Mouse (Mus musculus) forebrain, embryonic 16.5 days (tissue): ENCODE measurements at regions not wholly inside any gene's neighbourhood (a gene's known extent, or its start where the extent isn't known, plus 50 kb on each side); places are given as distances from the start of the nearest gene placed in this dataset.

ENCODE experiments used
- ATAC-seq: fragments of 200-750 bp; cut with Nextera tagmentation; 2 replicates; pipeline ENCODE4 v1.8.0; 2017; ENCODE audit warnings: mild to moderate bottlenecking, moderate library complexity
- H3K27ac ChIP-seq: fragments of 300-500 bp; sonication (generic); 2 replicates; pipeline ENCODE4 v1.5.1; 2014; ENCODE audit warnings: low read length, control low read depth
- H3K27me3 ChIP-seq: fragments of 300-500 bp; sonication (generic); replicated peaks from 2 replicates; pipeline ENCODE4 v1.6.1; 2014; ENCODE audit warnings: low read length; ENCODE audit not compliant: control insufficient read depth, insufficient read depth
- H3K36me3 ChIP-seq: fragments of 300-500 bp; sonication (generic); 2 replicates; pipeline ENCODE4 v1.6.1; 2014; ENCODE audit not compliant: control insufficient read depth, insufficient read depth
- H3K4me1 ChIP-seq: fragments of 300-500 bp; sonication (generic); replicated peaks from 2 replicates; pipeline ENCODE4 v1.6.1; 2014; ENCODE audit warnings: low read length; ENCODE audit not compliant: control insufficient read depth, insufficient read depth
- H3K4me2 ChIP-seq: fragments of 300-500 bp; sonication (generic); 2 replicates; pipeline ENCODE4 v1.6.1; 2014; ENCODE audit warnings: mild to moderate bottlenecking, low read length, control low read depth
- H3K4me3 ChIP-seq: fragments of 300-500 bp; sonication (generic); replicated peaks from 2 replicates; pipeline ENCODE4 v1.5.1; 2014; ENCODE audit warnings: mild to moderate bottlenecking, low read length, control low read depth
- H3K9ac ChIP-seq: fragments of 300-500 bp; sonication (generic); replicated peaks from 2 replicates; pipeline ENCODE4 v1.6.1; 2014; ENCODE audit warnings: low read depth, low read length, control low read depth
- H3K9me3 ChIP-seq: fragments of 300-500 bp; sonication (generic); 2 replicates; pipeline ENCODE4 v1.6.1; 2016; ENCODE audit warnings: low read length; ENCODE audit not compliant: control insufficient read depth
- WGBS: fragments of 180-500 bp; shearing (Covaris S2); extraction: QIAGEN DNeasy Blood & Tissue Kit; methylation state at CpG from one replicate; pipeline ENCODE4 v1.1.7; 2014; 5-methylcytosine and 5-hydroxymethylcytosine counted together

DNA sequence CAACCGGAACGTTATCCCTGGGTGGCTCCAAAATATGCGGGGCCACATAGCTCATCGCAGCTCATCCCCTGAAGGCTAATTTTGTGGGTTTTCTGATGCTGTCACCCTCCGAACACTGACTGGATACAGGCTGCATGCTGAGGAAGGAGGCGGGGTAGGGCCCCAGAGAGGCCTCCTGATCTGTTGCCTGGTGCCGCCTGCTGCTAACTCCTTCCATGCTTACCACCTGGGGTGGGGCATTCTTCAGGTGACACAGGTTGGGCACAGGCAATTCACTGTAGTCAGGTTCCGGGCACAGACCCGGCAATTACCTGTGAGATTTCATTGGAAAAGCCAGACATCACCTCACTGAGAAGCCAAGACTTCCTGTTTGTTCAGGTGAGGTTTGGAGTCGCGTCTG lies 213.4 kb upstream of the Kazn start:
- Histone ChIP-seq H3K9ac (no peak overlapping the region), H3K27ac (no peak overlapping the region), H3K36me3 (no peaks in the 10 kb centered on the region), H3K4me2 (no peak overlapping the region), H3K9me3 (no peaks in the 10 kb centered on the region), H3K4me1 (peaks cover 29% of the 10 kb centered on the region), H3K4me3 (no peak overlapping the region), H3K27me3 (no peaks in the 10 kb centered on the region)
- 14% methylated on average over 11 of the region's 11 CpGs for WGBS
- no peak for ATAC-seq

DNA sequence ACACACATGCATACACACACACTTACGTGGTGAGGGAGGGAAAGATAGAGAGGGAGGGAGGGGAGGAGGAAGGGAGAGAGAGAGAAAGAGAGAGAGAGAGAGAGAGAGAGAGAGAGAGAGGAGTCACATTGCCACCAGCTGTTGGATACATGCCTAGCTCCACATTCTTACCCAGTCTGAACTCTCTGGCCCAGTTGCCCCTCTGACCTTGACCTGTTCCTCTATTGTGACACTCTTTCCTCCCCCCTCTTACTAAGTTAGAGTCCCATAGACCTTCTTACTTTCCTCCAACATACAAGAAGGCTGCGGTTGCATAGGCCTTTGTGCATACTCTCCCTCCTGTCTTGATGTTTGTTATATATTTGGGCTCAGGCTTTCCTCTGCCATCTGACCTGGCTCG lies 211.7 kb upstream of the Kazn start:
- peaks cover 31% of the 10 kb centered on the region for H3K4me1 ChIP-seq
- ATAC-seq: no peak
- no peaks in the 10 kb centered on the region for H3K9me3 ChIP-seq
- H3K4me3 ChIP-seq: no peak overlapping the region
- no peaks in the 10 kb centered on the region for H3K36me3 ChIP-seq
- no peak overlapping the region for H3K27ac ChIP-seq
- 57% methylated on average over 3 of the region's 3 CpGs for WGBS
- H3K9ac ChIP-seq: no peak overlapping the region
- H3K27me3 ChIP-seq: no peaks in the 10 kb centered on the region
- no peak overlapping the region for H3K4me2 ChIP-seq

DNA sequence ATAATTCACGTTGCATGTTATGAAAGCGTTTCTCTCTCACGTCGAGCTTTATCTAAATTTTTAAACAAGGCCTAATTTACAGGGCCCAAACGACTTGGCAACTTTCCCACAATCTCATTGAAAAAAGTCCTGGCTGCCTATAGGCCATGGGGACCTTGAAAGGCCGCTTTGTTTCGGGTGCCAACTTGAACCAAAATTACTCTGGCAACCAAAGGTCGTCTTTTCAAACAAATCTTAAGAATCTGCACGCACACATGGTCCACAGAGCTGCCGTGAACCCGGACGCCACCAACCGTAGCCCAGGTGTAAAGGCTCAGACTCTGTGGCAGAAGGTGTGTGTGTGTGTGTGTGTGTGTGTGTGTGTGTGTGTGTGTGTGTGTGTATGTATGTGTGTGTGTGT lies 210.5 kb upstream of the Kazn start:
- H3K27me3 ChIP-seq: no peaks in the 10 kb centered on the region
- no peak overlapping the region for H3K4me3 ChIP-seq
- peak overlapping the region; percentile 43 for H3K27ac ChIP-seq
- no peaks in the 10 kb centered on the region for H3K36me3 ChIP-seq
- peak; percentile 70 for ATAC-seq
- H3K9ac ChIP-seq: no peak overlapping the region
- H3K4me1 ChIP-seq: peaks cover 31% of the 10 kb centered on the region
- 8% methylated on average over 13 of the region's 13 CpGs for WGBS
- H3K9me3 ChIP-seq: no peaks in the 10 kb centered on the region
- no peak overlapping the region for H3K4me2 ChIP-seq

DNA sequence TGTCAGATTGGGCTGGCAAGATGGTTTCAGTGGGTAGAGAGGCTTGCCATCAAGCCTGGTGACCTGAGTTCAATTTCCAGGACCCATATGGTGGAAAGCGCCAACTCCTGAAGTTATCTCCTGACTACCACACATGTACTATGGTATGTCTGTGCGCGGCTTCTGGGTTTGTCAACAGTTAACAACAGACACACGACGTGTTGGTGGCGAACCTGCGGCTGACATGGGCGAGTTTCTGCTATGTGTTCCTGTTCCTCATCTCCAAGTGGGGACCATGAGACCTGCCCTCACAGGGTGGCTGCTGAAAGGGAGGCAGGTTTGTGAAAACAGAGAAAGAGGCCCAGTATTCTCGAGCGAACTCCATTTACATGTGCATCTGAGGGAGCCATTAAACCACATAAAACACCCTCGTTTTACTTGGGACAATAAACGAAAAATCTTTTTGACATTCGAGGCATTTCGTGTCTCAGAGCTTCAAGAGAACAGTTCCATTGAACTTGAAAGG lies 210.0 kb upstream of the Kazn start:
- no peak overlapping the region for H3K4me2 ChIP-seq
- H3K9me3 ChIP-seq: no peaks in the 10 kb centered on the region
- WGBS: 17% methylated on average over 14 of the region's 14 CpGs
- H3K36me3 ChIP-seq: no peaks in the 10 kb centered on the region
- no peak overlapping the region for H3K9ac ChIP-seq
- ATAC-seq: peak; percentile 57
- H3K27ac ChIP-seq: peak overlapping the region; percentile 43
- H3K27me3 ChIP-seq: no peaks in the 10 kb centered on the region
- peaks cover 31% of the 10 kb centered on the region for H3K4me1 ChIP-seq
- H3K4me3 ChIP-seq: no peak overlapping the region

GRCm38 (mm10) chr4:142447529-142447928 lies 208.3 kb upstream of the Kazn start:
- Histone ChIP-seq H3K4me1 (peaks cover 23% of the 10 kb centered on the region), H3K4me3 (no peak overlapping the region), H3K36me3 (no peaks in the 10 kb centered on the region), H3K9ac (no peak overlapping the region), H3K27ac (no peak overlapping the region), H3K9me3 (no peaks in the 10 kb centered on the region), H3K4me2 (no peak overlapping the region), H3K27me3 (no peaks in the 10 kb centered on the region)
- 44% methylated on average over 7 of the region's 7 CpGs for WGBS
- ATAC-seq: peak; percentile 34; the same call in 1 of the 2 replicates

GRCm38 (mm10) chr4:142441045-142441444 lies 201.8 kb upstream of the Kazn start:
- Histone ChIP-seq H3K27me3 (no peaks in the 10 kb centered on the region), H3K9me3 (no peaks in the 10 kb centered on the region)

DNA sequence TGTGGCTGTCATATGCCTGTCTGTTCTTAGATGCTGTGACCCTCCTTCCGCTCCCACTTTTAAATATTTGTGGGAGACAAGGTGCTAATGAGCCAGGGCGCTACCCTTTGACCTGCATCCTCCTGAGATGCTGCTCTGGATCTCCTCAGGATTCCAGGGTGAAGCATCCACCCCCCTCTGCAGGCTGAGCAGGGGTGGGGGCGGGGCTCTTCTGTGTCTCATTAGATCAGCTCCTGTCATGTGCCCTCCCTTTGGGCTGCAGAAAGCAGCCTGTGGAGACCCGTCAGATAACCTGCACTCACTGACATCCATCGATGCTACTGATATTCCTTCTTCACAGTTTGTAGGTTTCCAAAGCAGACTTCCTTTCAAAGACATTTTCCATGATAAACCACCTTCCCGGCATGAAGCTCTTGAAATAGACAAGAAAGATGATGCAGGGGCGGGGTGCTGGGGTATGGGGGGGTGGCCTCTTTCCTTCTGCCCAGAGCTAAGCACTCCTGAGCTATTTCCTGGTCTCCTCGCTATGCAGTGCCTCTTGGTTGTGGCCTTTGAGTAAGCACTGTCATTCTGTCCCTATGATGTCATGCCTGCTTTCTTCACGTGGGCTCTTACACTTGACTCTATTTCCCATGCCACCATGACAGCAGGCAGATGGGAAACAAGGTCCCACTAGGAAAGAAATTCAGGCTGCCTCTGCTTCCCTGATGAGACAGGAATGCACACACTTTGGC lies 200.4 kb upstream of the Kazn start:
- Histone ChIP-seq H3K9me3 (no peaks in the 10 kb centered on the region), H3K4me1 (peaks cover 26% of the 10 kb centered on the region)
- 58% methylated on average over 9 of the region's 9 CpGs for WGBS

More at GRCm38 (mm10) chr4:142441045-142441444, 201.8 kb upstream of the Kazn start:
- no peak overlapping the region for H3K4me2 ChIP-seq
- no peaks in the 10 kb centered on the region for H3K36me3 ChIP-seq
- no peak overlapping the region for H3K9ac ChIP-seq
- H3K27ac ChIP-seq: no peak overlapping the region
- no peak overlapping the region for H3K4me3 ChIP-seq
- peaks cover 26% of the 10 kb centered on the region for H3K4me1 ChIP-seq
- ATAC-seq: no peak
- 86% methylated on average over 11 of the region's 11 CpGs for WGBS

GRCm38 (mm10) chr4:142424596-142424995 lies 185.4 kb upstream of the Kazn start:
- Histone ChIP-seq H3K27me3 (no peaks in the 10 kb centered on the region), H3K4me3 (no peak overlapping the region), H3K36me3 (no peaks in the 10 kb centered on the region), H3K4me1 (peaks cover 12% of the 10 kb centered on the region), H3K9me3 (no peaks in the 10 kb centered on the region), H3K9ac (no peak overlapping the region), H3K27ac (no peak overlapping the region), H3K4me2 (no peak overlapping the region)
- 88% methylated on average over 3 of the region's 3 CpGs for WGBS
- ATAC-seq: no peak

More for the DNA sequence above, 200.4 kb upstream of the Kazn start:
- Histone ChIP-seq H3K27ac (no peak overlapping the region), H3K9ac (no peak overlapping the region), H3K4me3 (no peak overlapping the region), H3K27me3 (no peaks in the 10 kb centered on the region), H3K36me3 (no peaks in the 10 kb centered on the region), H3K4me2 (no peak overlapping the region)
- no peak for ATAC-seq

- Histone ChIP-seq H3K36me3 (no peaks in the 10 kb centered on the region), H3K27ac (no peak overlapping the region), H3K4me1 (peaks cover 18% of the 10 kb centered on the region), H3K4me2 (no peak overlapping the region), H3K4me3 (no peak overlapping the region), H3K9ac (no peak overlapping the region), H3K9me3 (no peaks in the 10 kb centered on the region), H3K27me3 (no peaks in the 10 kb centered on the region)
- ATAC-seq: peak; percentile 57; the same call in 1 of the 2 replicates
- 28% methylated on average over 7 of the region's 7 CpGs for WGBS
Observed at GRCm38 (mm10) chr4:142420427-142420826, 181.2 kb upstream of the Kazn start.
